Mouse (Mus musculus) ES-Bruce4 (cell line): ENCODE data around the gene Grm1. TPM values are rescaled to one million over a fixed set of nuclear protein-coding genes. Genes with fewer than 3 reads are reported as not detected.

ENCODE experiments used
- H3K27ac ChIP-seq: 2 replicates; pipeline ENCODE4 v1.5.1; 2012; ENCODE audit warnings: low read length, inconsistent platforms; ENCODE audit not compliant: insufficient read depth
- H3K27me3 ChIP-seq: 2 replicates; pipeline ENCODE4 v1.6.1; 2012; ENCODE audit warnings: mild to moderate bottlenecking, low read length, inconsistent platforms; ENCODE audit not compliant: control insufficient read depth, poor library complexity, insufficient read depth, severe bottlenecking
- H3K36me3 ChIP-seq: 2 replicates; pipeline ENCODE4 v1.6.1; 2012; ENCODE audit warnings: inconsistent platforms, mild to moderate bottlenecking, low read length, moderate library complexity; ENCODE audit not compliant: control insufficient read depth, poor library complexity, insufficient read depth, severe bottlenecking
- H3K4me1 ChIP-seq: one replicate; pipeline ENCODE4 v1.8.1; 2011; ENCODE audit warnings: low read length; ENCODE audit not compliant: control insufficient read depth, insufficient read depth
- H3K4me3 ChIP-seq: 2 replicates; pipeline ENCODE4 v1.5.1; 2011; ENCODE audit warnings: low read depth, mild to moderate bottlenecking, low read length
- H3K9ac ChIP-seq: 2 replicates; pipeline ENCODE4 v1.6.1; 2012; ENCODE audit warnings: low read depth, mild to moderate bottlenecking, inconsistent platforms; ENCODE audit not compliant: poor library complexity, severe bottlenecking
- H3K9me3 ChIP-seq: replicated peaks from 2 replicates; pipeline ENCODE4 v1.6.1; 2012; ENCODE audit warnings: mild to moderate bottlenecking, low read length, inconsistent platforms; ENCODE audit not compliant: control insufficient read depth, poor library complexity, insufficient read depth, severe bottlenecking
- CTCF ChIP-seq: IDR thresholded peaks from one replicate; pipeline ENCODE4 v1.8.1; 2011; ENCODE audit warnings: low read depth, low read length
- EP300 ChIP-seq: IDR thresholded peaks from 2 replicates; pipeline ENCODE4 v1.6.1; 2011; ENCODE audit warnings: low read depth, low read length; ENCODE audit not compliant: insufficient read depth
- POLR2A ChIP-seq: IDR thresholded peaks from one replicate; pipeline ENCODE4 v1.8.1; 2011; ENCODE audit warnings: low read length; ENCODE audit not compliant: insufficient read depth
- polyA plus RNA-seq: library from polyadenylated mRNA; stranded (reverse); fragments of >200 nt; gene quantifications from 2 replicates; pipeline ENCODE4 v1.2.4, GENCODE M21; 2011; ENCODE audit warnings: low read depth; ENCODE audit not compliant: missing spikeins, insufficient read depth, insufficient read length

Gene Grm1
- polyA plus RNA-seq, 1 experiment: not detected

DNA sequence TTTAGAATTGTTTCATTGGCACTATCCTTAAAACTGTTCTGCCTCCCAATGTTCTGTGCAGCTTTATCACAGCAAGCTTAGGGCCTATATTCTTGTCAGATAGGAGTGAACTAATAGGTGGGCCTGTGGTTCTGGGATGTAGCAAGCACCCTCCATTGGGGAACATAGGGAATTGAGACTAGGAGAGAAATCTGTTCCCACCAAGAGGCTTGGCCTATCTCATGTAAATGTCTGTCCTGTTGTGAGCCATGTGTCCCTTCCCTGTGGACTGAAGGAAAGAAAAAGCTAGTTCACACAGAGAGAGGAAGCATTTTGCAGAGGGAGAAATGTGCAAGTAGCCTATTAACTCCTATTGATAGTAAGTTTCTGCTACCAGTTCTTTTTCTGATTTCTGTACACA, 246.8 kb downstream of the Grm1 start:
- no peak overlapping the region for H3K9ac ChIP-seq
- H3K4me3 ChIP-seq: no peak overlapping the region
- no peaks in the 10 kb centered on the region for H3K27me3 ChIP-seq
- H3K36me3 ChIP-seq: no peaks in the 10 kb centered on the region
- no peaks in the 10 kb centered on the region for H3K4me1 ChIP-seq
- no peak for TF ChIP-seq CTCF
- no peak for TF ChIP-seq POLR2A
- TF ChIP-seq EP300: no peak
- no peak overlapping the region for H3K27ac ChIP-seq
- H3K9me3 ChIP-seq: no peaks in the 10 kb centered on the region

DNA sequence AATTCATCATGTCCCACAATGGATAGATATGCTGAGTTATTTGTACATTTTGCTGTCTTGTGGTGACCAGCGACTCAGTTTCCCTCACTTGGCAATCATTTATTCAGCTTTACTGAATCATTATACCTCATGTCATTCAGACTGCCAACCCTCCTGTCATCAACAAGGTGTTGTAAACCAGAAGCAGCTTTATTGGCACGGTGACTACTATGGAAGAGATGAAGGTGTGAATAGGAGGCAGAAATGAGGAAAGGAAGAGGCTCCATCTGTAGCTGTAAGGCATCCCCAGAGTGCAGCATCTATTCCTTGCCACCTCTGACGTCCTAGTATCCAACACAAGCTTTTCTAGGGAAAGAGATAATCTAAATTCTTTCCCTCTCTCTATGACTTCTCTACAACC, 247.3 kb downstream of the Grm1 start:
- no peak overlapping the region for H3K27ac ChIP-seq
- no peak for TF ChIP-seq EP300
- no peak for TF ChIP-seq CTCF
- no peaks in the 10 kb centered on the region for H3K36me3 ChIP-seq
- no peaks in the 10 kb centered on the region for H3K27me3 ChIP-seq
- H3K9me3 ChIP-seq: no peaks in the 10 kb centered on the region
- no peak overlapping the region for H3K4me3 ChIP-seq
- no peak overlapping the region for H3K9ac ChIP-seq
- H3K4me1 ChIP-seq: no peaks in the 10 kb centered on the region

GRCm38 (mm10) chr10:10831141-10831540, 251.0 kb downstream of the Grm1 start:
- H3K27ac ChIP-seq: no peak overlapping the region
- H3K9ac ChIP-seq: no peak overlapping the region
- no peaks in the 10 kb centered on the region for H3K36me3 ChIP-seq
- H3K27me3 ChIP-seq: no peaks in the 10 kb centered on the region
- no peak for TF ChIP-seq EP300
- no peak for TF ChIP-seq POLR2A
- no peak for TF ChIP-seq CTCF
- H3K4me3 ChIP-seq: no peak overlapping the region
- H3K4me1 ChIP-seq: no peaks in the 10 kb centered on the region
- H3K9me3 ChIP-seq: no peaks in the 10 kb centered on the region

DNA sequence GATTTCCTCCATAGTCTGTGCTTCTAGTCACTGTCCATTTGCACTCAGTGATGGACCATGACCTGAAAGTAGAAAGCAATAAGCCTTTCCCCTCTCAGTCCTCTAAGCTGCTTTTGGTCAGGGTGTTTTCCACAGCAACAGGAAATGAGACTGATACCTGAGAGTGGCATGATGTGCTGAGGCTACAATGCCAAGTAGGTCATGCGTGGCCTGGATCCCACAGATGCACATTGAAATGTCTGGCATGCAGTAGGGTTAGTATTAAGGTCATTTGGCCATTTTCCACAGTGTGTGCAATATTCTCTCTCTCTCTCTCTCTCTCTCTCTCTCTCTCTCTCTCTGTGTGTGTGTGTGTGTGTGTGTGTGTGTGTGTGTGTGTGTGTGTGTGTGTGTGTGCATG, 254.8 kb downstream of the Grm1 start:
- Histone ChIP-seq H3K4me3 (no peak overlapping the region), H3K4me1 (no peaks in the 10 kb centered on the region)
- TF ChIP-seq EP300 (no peak), CTCF (no peak), POLR2A (no peak)

DNA sequence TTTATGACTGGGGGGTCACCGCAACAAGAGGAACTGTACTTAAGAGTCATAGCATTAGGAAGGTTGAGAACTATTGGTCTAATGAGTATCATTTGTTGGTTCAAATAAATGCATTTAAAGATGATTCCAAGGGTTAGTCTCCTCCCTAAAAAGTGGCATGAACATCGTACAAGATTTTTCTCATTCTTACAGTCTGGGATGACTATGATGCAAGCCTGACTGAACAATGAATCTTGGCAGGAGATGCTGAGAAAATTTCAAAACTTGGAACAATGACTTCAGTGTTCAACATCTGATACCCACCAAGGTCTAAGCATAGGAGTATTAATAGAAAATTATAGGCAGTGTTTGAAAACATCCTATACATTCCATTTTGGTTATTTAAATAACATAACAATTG, 264.1 kb downstream of the Grm1 start:
- Histone ChIP-seq H3K9ac (no peak overlapping the region), H3K4me1 (no peaks in the 10 kb centered on the region), H3K27ac (no peak overlapping the region), H3K4me3 (no peak overlapping the region), H3K27me3 (no peaks in the 10 kb centered on the region), H3K36me3 (no peaks in the 10 kb centered on the region), H3K9me3 (no peaks in the 10 kb centered on the region)
- TF ChIP-seq CTCF (no peak), EP300 (no peak), POLR2A (no peak)

More for the DNA sequence above, 254.8 kb downstream of the Grm1 start:
- Histone ChIP-seq H3K36me3 (no peaks in the 10 kb centered on the region), H3K9ac (no peak overlapping the region), H3K27ac (no peak overlapping the region), H3K9me3 (no peaks in the 10 kb centered on the region), H3K27me3 (no peaks in the 10 kb centered on the region)

DNA sequence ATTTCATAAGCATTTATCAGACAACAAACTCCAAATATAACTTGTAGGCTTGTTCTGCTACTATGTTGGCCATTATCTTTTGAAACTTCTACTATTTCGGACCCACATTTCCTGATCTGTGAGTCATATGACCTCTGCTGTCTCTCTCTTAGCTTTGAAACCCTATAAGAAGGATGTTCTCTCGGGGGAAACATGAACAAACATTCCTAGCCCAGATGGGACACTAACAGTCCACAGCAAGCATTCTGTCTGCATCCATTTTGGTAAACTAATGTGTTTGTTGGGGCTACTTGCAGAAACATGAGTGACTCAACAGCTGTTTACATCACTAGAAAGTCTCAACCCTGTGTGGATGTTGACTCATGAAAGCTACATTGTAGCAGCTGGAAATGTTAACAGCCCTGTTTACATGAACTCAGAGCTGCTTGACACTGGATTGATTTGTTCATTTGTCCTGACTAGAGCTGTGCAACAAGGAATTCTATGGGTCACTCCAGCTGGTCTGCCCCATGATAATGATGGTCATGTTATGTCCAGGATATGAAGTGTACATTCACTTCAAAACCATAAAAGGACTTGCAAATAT, 267.4 kb downstream of the Grm1 start:
- no peaks in the 10 kb centered on the region for H3K36me3 ChIP-seq
- H3K4me3 ChIP-seq: no peak overlapping the region
- no peak for TF ChIP-seq CTCF
- no peak for TF ChIP-seq POLR2A
- no peak for TF ChIP-seq EP300

More for the DNA sequence above, 267.4 kb downstream of the Grm1 start:
- H3K27me3 ChIP-seq: no peaks in the 10 kb centered on the region
- H3K9ac ChIP-seq: no peak overlapping the region
- H3K4me1 ChIP-seq: no peaks in the 10 kb centered on the region
- no peak overlapping the region for H3K27ac ChIP-seq
- H3K9me3 ChIP-seq: no peaks in the 10 kb centered on the region
